Mouse (Mus musculus) kidney, adult 11 months (tissue): ENCODE results near the gene Sphk2.
"Not testable (repeated sequence)": the region's sequence is repeated elsewhere in the genome, so short reads cannot be mapped to it uniquely, and the experiment has no call there.

ENCODE experiments used
- DNase-seq: peaks from one replicate; pipeline ENCODE4 v3.0.0; 2022

Gene Sphk2

DNA sequence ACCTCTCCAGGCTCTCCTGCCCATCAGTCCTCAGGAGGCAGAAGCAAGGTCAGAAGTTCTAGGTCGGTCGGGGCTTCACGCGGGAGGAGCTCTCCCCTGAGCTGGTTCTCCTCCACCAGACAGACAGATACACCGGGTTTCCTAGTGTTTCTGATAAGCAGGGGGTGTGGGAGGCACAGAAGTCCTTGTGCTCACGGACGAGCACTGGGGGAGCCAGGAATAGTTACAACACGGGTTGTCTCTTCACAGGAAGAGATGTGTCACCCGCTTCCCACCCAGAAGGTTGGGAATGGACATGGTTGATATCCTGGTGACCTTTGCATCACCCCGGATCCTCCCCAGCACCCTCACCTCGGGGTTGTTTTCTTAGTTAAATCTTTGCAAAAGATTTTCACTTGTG is 28.0 kb downstream of the Sphk2 start:
- DNase-seq, result no peak

DNA sequence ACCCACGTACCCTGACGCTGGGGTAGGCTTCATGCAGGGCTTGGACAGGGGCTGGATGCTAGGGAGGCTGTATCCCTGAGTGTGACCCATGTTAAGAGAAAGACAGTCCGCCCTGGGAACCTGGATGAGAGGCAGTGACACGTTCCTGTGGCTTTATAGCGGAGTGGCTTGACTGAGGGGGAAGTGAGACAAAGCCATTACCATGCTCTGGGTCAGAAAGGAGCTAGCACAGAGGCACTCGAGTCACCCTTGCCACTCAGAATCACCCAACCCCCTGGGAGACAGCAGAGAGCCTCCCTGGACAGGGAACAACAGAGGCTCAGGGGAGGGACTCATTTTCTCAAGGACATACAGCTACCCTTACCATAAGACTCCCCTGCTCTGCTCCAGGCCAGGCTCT is 28.7 kb downstream of the Sphk2 start:
- DNase-seq, result no peak

DNA sequence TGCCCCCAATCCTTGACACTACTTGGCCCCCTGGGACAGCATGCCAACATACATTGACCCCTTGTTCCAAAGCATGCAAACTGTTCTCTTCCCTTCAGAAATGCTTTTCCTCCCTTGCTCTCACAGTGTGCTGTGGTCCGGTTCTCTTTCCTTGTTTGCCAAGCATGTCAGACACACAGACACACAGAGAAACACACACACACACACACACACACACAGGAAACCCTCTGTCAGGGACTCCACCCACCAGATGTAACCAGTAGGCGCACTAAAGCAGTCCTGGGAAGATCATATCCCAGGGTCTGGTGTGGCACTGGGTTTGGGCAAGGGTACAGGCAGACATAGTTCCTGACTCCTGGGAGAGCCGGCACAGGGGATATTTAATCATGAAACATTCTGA is 31.0 kb downstream of the Sphk2 start:
- no peak for DNase-seq

DNA sequence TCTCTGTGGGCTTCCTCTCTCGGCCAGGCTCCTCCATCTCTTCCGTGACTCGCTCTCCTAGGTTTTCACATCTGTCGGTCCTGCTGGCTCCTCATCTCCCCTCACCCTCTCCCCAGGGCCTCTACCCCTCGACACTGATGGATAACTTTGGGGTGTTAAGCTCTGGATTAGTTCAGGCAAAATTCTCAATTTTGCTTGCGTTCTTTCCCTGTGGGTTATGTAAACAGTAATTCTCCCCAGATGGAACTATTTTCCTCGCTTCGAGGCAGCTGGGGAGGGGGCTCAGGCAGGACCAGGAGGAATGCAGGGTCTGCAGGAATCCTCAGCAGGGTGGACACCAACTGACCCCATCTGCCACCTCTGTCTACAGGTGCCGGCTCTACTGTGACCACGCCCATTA is 32.0 kb downstream of the Sphk2 start:
- DNase-seq, result no peak

DNA sequence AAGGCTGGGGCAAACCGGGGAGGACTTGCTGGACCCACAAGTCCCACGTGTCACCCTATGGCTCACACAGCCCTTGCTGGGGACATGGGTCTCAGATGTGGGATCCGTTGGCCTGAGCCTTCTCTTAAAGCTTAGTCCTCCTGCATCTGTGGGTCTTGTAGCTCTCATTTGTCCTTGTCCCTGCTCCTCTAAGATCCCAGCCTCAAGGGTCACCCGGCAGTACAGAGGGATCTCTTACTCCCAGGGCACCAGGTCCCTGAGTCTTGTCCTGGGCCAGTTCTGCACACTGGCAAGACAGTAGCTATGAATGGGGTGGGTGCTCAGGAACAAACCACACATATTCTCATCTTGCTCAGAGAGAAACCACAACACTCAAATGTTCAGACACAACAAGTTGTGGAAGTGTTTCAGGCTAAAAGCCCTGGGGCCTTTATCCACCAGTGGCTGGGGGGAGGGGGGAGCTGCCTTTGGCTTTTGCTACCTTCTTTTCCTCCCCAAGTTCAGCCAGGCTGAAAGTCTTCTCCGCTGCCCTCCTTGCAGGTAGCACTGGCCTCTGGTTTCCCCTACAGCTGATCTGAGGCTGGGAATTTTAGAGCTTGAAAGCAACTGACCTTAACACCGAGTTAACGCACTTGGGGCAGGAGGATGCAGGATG is 34.3 kb downstream of the Sphk2 start, which contains the start of gene Ntn5:
Gene Ntn5 (plus strand): TSS at position 627 of the 655 bp plus-strand sequence.
- DNase-seq, result no peak

DNA sequence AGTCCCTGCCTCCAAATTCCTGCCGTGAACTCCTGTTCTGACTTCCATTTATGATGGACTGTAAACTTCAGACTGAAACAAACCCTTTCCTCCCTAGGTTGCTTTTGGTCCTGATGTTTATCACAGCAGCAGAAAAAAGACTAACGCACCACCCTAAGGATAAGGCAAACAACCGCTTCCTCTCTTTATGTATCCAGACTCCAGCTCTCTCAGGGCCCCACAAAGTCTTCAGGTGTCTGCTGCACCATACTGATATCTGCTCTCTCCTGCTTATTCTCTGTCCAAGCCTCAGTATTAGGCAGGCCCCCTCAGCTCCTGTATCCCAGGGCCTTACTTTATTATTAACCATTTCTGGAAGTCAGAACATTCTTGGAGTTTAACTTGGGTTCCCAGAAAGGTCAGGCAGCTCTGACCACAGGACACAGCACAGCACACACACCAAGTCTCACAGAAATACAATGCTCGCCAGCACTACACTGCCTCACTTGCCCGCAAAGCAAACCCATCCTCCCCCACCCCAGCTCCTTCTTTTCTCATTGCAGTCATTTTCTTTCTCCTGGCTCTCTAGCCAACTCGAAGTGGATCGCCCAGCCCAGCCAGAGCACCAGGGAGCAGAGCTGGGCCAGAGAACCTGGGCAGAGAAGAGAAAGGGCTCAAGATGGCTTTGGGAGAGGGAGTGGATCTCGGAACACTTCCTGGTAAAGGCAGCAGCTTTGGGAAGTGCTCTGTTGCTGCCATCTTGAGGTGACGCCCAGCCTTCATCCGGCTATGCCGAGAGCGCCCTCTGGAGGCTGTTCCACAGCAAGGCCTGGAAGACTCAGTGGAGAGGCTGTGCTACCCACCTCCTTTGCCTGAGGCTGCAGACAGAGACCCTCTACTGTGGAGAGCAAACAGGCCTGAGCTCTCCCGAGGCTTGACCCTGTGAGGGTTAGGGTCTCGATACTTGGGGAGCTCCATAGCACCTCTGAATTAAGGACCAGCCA is 35.4 kb downstream of the Sphk2 start:
- DNase-seq, result peak; percentile 75

DNA sequence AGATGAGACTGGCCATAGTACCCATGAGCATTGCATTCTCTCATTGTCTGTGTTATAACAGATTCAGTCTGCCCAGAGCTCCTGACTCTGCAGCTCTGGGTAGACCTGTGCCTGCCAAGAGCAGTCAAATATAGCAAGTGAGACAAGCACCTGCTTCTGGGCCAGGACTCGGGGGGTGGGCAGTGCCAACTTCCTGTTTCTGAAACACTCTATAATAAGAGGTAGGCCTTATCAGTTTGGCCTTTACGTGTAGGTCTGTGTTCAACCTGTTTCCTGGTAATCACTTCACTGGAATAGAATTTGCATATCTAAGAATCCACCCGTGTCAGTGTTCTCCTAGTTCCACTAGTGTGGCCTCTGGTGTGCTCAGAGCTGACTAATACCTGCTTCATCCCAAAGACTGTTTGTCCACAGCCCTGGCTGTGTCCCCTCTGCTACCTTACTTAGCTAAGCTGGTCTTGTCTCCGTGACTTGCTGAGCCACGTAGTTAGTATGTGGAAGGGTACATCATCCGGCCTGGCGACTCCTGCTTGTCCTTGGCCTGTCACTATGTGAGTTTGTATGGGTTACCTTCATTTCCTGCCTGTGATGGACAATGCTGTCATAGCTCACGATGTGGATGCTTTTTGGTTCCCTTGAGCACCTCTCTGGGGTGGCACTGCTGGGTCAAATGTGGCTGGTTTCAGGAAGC is 36.6 kb downstream of the Sphk2 start:
- no peak for DNase-seq

DNA sequence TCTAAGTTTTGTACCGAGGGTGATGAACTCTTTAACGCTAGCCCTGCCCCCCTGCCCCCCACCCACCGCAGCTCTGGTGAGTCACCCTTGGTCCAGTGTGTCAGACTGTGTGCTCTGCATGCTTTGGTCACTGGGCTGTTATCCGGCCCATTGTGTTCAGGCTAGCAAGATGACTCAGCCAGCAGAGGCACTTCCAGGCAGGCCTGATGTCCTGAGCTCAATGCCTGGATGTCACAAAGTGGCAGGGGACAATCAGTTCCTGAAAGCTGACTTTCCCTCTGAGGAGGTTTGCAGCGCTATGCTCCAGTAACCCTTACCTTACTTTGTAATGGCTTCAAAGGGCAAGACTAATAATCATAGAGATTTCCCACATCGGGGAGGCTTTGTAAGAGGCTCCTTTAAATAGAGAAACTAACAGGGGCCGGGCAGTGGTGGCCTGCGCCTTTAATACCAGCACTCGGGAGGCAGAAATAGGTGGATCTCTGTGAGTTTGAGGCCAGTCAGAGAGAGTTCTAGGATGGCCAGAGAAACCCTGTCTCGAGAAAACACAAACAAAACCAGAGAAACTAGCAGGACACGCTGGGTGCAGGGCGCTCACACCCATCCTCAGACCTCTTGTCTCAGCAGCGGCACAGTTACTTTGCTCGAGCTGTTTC is 37.7 kb downstream of the Sphk2 start:
- no peak for DNase-seq

DNA sequence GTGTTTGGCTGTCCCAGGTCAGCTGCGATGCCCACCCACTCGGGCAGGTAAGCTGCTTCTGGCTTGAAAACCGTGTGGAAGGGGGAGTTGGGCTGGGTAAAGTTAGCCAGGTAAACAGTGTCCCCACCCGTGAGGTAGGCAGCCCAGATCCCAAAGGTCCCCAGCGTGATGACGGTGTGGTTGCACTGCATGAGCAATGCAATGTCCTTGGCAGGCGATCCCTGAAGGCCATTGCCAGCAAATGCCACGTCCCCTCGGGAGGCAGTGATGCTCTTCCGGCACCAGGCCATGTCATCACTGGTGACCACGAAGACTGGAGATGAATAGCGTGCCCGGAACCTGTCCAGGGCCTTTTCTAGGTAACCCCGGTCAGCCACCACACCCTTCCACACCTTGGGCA is 39.3 kb downstream of the Sphk2 start:
- DNase-seq, result no peak

DNA sequence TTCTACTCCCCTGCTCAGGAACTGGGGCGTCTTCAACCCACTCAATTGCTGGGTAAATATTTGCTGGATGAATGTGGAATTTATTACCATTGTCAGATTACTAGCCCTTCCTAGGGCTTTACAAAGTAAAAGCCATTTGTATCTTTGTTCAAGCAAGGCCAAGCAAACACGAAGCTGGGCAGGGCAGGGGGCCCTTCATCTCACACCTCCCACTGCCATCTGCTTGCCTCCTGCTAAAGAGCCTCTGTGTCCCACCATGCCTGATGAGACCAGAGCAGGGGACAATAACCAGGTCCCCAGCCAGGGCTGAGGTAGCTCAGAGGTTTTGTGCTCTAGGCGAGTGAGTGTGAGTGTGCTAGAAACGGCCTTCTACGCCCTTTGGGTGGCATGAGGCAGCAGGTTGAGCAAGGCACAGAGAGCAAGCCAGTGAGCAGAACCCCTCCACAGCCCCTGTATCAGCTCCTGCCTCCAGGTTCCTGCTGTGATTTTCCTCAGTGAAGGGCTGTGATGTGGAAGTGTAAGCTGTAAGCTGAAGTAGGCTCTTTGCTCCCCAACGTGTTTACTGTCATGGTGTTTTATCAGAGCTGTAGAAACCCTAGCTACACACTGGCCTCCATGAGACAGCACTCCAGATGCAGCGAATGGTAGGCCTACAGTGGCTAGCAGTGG is 40.0 kb downstream of the Sphk2 start:
- no peak for DNase-seq

DNA sequence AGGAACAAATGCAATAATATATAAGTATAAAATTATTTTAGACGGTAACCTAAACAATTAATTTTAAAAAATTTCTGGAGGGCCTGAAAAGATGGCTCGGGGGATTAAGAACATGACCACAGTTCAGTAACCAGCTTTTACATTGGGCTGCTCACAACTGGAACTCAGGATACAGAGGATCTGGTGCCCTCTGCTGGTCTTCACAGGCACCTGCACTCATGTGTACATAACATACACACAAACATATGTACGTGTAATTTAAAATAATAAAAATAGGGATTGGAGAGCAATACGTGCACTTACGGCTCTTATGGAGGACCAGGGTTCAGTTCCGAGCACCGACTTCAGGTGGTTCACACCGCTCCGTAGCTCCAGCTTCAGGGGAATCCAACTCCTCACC is 48.9 kb downstream of the Sphk2 start:
- DNase-seq, result no peak

DNA sequence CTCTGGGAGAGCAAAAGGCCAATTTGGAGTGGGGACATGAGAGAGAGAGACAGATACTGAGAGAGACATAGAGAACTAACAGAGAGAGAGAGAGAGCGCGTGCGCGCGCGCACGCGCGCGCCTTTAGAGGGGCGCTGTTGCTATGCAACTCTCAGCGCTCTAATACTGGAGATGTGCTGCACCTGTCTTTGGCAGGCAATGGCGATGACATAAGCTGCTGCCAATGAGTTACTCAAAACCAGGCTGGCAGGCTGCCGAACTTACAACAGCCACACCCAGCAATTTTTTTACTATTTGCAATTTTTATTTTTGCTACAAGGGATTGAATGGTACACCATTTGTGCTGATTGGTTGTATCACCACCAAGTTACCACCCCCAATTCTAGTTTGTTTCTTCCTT is 50.0 kb downstream of the Sphk2 start:
- no peak for DNase-seq

DNA sequence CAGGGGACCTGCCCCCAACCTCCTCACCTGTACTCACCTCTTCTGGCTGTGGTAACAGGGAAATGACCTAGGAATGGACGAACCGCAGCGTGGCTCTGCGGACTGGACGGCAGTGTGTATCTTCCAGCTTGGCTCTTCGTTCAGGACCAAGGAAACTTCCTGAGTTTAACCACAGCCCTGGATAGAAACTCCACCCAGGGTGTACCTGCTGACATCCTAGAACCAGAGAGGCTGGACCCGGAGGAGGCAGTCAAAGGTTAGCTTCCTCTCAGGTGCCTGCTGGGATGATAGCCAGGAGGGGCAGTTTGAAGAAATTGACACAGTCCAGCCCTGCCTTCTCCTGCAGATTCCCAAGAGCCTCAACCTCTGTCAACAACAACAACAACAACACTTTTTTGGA is 51.6 kb downstream of the Sphk2 start, which contains the start of gene Fut2:
Gene Fut2 (minus strand): TSS at position 234 of the 400 bp plus-strand sequence.
- no peak for DNase-seq

DNA sequence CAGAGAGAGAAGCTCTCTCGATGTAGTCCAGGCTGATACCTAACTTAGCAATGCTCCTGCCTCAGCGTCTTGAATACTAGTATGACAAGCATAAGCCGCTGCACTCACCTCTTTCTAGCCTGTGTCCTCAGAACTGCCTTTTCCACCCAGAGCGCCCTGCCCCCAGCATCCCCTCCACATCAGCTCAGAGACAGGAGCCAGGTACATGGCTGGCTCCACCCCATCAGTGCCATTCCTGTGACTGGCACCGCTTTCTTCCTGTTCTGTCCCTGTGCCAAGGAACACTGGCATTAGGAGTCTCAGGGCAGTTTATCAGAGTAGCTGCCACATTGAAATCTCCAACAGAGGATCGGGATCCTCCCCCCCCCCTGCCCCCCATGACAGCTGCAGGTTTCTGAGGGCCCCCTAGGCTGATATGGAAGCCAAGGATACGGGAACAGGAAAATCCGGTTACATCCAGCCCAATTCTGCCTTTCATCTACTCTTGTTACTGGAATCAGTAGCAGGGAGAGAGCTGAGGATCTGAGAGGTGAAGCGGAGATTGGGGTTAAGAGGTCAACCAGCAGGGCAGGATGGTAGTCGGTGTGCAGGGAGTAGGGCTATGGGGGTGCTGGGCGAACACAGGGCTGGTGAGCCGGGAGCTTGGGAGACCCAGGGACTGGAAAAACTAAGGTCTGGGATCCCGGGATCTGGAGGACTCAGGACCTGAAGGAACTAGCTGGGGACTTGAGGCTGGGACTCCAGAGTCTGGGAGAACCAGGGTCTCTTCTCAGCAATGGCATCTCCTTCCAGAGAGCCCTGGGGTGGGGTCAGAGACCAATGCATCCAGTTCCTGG is 52.3 kb downstream of the Sphk2 start:
- DNase-seq, result no peak

DNA sequence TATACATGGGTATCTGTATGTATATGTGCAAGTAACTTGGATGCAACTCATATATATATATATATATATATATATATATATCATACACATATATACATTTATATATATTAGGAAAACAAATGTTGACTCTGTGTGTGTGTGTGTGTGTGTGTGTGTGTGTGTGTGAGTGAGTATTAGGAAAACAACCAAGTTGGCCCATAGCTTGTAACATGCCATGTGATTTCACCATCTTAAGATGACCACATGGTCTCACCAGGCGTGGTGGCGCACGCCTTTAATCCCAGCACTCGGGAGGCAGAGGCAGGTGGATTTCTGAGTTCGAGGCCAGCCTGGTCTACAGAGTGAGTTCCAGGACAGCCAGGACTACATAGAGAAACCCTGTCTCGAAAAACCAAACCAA is 56.1 kb downstream of the Sphk2 start:
- not testable (repeated sequence) for DNase-seq

DNA sequence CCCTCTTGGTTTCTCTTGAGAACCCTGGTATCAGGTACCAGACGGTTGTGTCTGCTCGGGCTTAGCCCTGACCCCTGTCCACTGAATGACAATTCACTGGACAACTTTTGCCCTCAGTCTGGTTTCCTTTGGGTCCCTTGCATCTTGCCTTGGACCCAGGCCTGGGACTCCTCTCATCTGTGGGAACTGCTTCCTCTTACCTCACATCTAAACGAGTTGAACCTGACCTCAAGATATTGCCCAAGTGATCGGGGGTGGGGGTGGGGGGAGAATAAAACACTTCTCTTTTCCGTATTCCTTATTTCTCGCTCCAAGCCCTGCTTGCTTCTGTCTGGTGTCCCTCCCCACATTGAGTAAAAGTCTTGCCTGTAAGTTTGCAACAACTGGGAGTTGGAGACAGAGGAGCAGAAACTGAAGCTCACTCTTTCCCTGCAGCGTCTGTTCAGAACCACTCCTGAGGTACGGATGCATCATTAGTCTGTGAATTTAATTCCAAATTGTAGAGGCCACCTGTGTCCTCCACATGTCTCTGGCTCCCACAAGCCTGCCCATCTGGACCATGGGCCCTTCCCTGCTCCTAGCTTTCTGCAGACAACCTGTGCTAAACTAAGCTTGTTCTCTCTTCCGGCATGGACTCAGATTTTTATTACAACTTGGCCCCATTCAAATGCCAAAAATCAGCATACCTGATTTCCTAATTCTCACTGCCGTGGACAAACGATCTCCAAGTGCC is 56.9 kb downstream of the Sphk2 start:
- no peak for DNase-seq
